Mouse (Mus musculus): ENCODE results near the gene Caskin1.
A peak's percentile ranks its signal among the peaks of the same experiment; 100 is the strongest.

The Caskin1 gene

GRCm38 (mm10) chr17:24472512-24472911 lies 15.9 kb upstream of the Caskin1 start:
- DNase-seq, result peak; percentile 57

GRCm38 (mm10) chr17:24473612-24474275 lies 14.7 kb upstream of the Caskin1 start, which contains the start of gene Bricd5:
Gene Bricd5, plus strand, starts transcription at chr17:24473884.
- DNase-seq, result no peak

GRCm38 (mm10) chr17:24474557-24474956 lies 13.8 kb upstream of the Caskin1 start:
- DNase-seq, result no peak

- no peak for DNase-seq
Measured at GRCm38 (mm10) chr17:24475586-24475985, 12.8 kb upstream of the Caskin1 start.

- no peak for DNase-seq
Measured at GRCm38 (mm10) chr17:24476022-24476776, 12.2 kb upstream of the Caskin1 start.

GRCm38 (mm10) chr17:24477053-24477984 lies 11.1 kb upstream of the Caskin1 start:
- no peak for DNase-seq

GRCm38 (mm10) chr17:24477985-24478600 lies 10.3 kb upstream of the Caskin1 start:
- no peak for DNase-seq

- DNase-seq, result peak; percentile 99
Measured at GRCm38 (mm10) chr17:24478663-24479380, 9.6 kb upstream of the Caskin1 start, which contains the start of gene Mlst8. Gene Mlst8, minus strand, starts transcription at chr17:24479078.

GRCm38 (mm10) chr17:24479431-24479830 lies 9.0 kb upstream of the Caskin1 start:
- no peak for DNase-seq

GRCm38 (mm10) chr17:24480201-24480826 lies 8.1 kb upstream of the Caskin1 start:
- no peak for DNase-seq

GRCm38 (mm10) chr17:24481027-24481815 lies 7.2 kb upstream of the Caskin1 start:
- DNase-seq, result no peak

- DNase-seq, result no peak
Measured at GRCm38 (mm10) chr17:24483495-24483894, 4.9 kb upstream of the Caskin1 start.

GRCm38 (mm10) chr17:24485090-24485860 lies 3.1 kb upstream of the Caskin1 start:
- DNase-seq, result no peak

GRCm38 (mm10) chr17:24488662-24489264 lies 362 bp downstream of the Caskin1 start:
- peak; percentile 27 for DNase-seq

- DNase-seq, result no peak
Measured at GRCm38 (mm10) chr17:24489265-24490030, 1.0 kb downstream of the Caskin1 start.

GRCm38 (mm10) chr17:24490399-24490798 lies 2.0 kb downstream of the Caskin1 start:
- DNase-seq, result no peak

GRCm38 (mm10) chr17:24494627-24495335 lies 6.4 kb downstream of the Caskin1 start:
- peak; percentile 82 for DNase-seq

GRCm38 (mm10) chr17:24495443-24495842 lies 7.0 kb downstream of the Caskin1 start:
- no peak for DNase-seq

Measured in lung, postnatal 14 days (tissue).